Mouse (Mus musculus) left cerebral cortex, postnatal 10 days (tissue): ENCODE measurements around the gene Sult2a1. TPM values are rescaled to one million over a fixed set of nuclear protein-coding genes. Genes with fewer than 3 reads are reported as not detected.
"Not testable (repeated sequence)": the region's sequence is repeated elsewhere in the genome, so short reads cannot be mapped to it uniquely, and the experiment has no call there.

ENCODE experiments used
- DNase-seq, 2 experiments: peaks; one replicate each; pipeline ENCODE4 v3.0.0; 2021 to 2022; ENCODE audit warnings: low spot score in 2 of 2, mixed read lengths in 1 of 2; ENCODE audit errors: extremely low spot score in 1 of 2
- intact Hi-C: fragments of 180-260 bp; cut with DNase I; formaldehyde crosslinking; loops from one replicate; pipeline ENCODE4 v1.15.1; 2025
- total RNA-seq, 2 experiments: library from RNA; stranded (reverse); gene quantifications; 2 replicates each; pipeline ENCODE4 v1.2.3; 2021

The Sult2a1 gene
- total RNA-seq, result not detected

DNA sequence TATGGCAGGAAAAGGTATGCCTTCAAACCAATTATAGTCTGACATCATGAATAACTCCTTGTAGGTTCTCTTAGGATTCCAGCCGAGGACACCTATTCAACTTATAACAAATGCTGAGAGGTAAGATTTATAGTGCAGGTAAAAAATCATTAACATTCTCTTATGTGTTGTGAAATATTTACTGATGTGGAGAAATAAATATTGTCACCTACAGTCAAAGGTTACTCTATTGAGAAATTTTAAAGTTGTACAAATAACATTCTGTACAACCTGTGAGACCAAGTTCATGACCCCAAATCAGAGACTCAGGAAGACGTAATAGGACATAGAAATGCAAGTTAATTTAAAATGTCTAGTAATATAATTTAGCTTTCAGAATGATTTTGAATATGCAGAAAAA, at the start of gene Sult2a1:
Gene Sult2a1 (minus strand): TSS at position 101 of the 400 bp plus-strand sequence.
- DNase-seq, intact Hi-C loops: not testable (repeated sequence)

DNA sequence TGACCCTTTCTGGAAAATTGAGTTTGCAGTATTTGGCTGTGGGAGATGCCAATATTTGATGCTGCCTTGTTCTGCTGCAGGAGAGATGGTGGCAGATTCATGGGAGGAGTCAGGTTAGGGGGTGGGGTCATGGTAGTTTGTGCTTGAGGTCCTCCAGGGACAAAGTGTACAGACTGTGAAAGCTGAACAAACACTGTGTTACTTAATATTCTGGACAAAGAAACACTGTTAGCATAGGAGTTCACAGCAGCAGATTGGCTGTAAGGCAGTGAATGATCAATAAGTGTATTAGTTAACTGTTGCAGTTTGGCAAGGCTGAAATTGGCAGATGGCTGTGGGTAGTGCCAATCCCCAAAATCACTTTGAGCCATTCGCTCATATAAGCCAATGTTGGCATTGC, 23.3 kb downstream of the Sult2a1 start:
- DNase-seq, result no peak
- intact Hi-C loops, result no loop called here

Other genes starting within 250 kb of the Sult2a1 start
- gene Sult2a5, start 213.4 kb downstream of the Sult2a1 start, total RNA-seq, result not detected
- gene Sult2a2, start 103.9 kb downstream of the Sult2a1 start, total RNA-seq, result not detected
- not detected for gene Sult2a4, start 152.2 kb upstream of the Sult2a1 start, total RNA-seq